Mouse (Mus musculus): ENCODE results near the gene Tbc1d9b. TPM values are rescaled to one million over a fixed set of nuclear protein-coding genes. Genes with fewer than 3 reads are reported as not detected.

Gene Tbc1d9b
- total and polyA plus RNA-seq, 2 experiments from 2014 or later: 32.1 to 62.6 TPM

DNA sequence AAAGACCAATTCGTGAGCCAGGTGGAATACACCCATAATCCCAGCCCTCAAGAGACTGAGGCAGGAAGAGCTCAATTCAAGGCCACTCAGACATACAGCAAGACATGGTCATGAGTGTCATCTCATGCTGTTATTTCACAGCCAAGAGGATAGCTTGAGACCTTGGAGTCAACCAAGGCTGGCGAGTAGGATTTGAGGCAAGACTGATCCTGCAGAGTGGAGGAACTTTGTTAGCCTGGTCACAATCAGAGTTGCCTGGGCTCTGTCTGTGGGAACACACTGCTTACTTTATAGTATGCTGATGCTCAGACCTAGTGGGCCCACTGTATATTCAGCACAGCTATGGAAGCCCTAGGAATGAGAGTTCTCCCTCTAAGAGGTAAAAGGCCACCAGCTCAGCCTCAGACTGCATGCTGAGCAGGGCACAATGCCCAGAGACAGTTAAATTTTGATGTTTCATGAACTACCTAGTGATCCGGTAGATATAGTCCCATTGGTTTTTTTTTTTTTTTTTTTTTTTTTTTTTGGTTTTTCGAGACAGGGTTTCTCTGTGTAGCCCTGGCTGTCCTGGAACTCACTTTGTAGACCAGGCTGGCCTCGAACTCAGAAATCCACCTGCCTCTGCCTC lies 67.1 kb downstream of the Tbc1d9b start:
- no peak for DNase-seq (ENCODE audit: low spot score)
- H3K4me2 ChIP-seq (ENCODE audit: low read depth, low read length): no peak overlapping the region
- 88% methylated on average over 4 of the region's 5 CpGs for WGBS
- no peak for ATAC-seq
- no peak overlapping the region for H3K27ac ChIP-seq
- H3K9ac ChIP-seq (replicated peaks; ENCODE audit: low read length): no peak overlapping the region
- H3K27me3 ChIP-seq (ENCODE audit: insufficient read depth, low read length): no peaks in the 10 kb centered on the region
- peaks cover 53% of the 10 kb centered on the region for H3K36me3 ChIP-seq (ENCODE audit: insufficient read depth, low read length)
- no peak overlapping the region for H3K4me3 ChIP-seq (ENCODE audit: low read length)
- no peaks in the 10 kb centered on the region for H3K9me3 ChIP-seq (ENCODE audit: low read length)
- no peak for TF ChIP-seq CTCF (IDR thresholded peaks at IDR 0.05; ENCODE audit: low read depth)
- H3K4me1 ChIP-seq (ENCODE audit: insufficient read depth, low read length): no peaks in the 10 kb centered on the region

DNA sequence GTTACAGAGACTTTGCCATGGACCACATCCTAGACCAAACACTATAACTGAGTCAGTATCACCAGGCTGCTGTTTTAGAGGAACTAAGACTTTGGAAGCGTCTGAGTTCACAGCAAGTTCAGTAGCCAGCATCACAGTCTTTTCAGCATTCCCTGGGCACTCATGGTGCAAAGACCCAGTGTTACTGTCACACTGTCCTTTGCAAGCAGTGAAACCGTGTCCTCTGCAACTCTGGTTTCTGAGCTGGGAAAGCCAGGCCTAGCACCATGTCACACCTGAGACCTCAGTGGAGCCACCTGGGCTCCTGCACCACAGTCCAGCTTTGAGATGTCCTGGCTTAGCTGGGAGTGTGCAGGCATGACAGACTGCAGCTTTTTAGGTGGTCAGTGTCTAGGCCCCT lies 67.7 kb downstream of the Tbc1d9b start:
- H3K4me2 ChIP-seq (ENCODE audit: low read depth, low read length): no peak overlapping the region
- 93% methylated on average over 2 of the region's 2 CpGs for WGBS
- no peak for TF ChIP-seq CTCF (IDR thresholded peaks at IDR 0.05; ENCODE audit: low read depth)
- no peak overlapping the region for H3K27ac ChIP-seq
- H3K4me3 ChIP-seq (ENCODE audit: low read length): no peak overlapping the region
- no peaks in the 10 kb centered on the region for H3K4me1 ChIP-seq (ENCODE audit: insufficient read depth, low read length)
- ATAC-seq (no peak), DNase-seq (ENCODE audit: low spot score) (no peak)
- H3K9me3 ChIP-seq (ENCODE audit: low read length): no peaks in the 10 kb centered on the region
- peaks cover 54% of the 10 kb centered on the region for H3K36me3 ChIP-seq (ENCODE audit: insufficient read depth, low read length)
- H3K27me3 ChIP-seq (ENCODE audit: insufficient read depth, low read length): no peaks in the 10 kb centered on the region
- H3K9ac ChIP-seq (replicated peaks; ENCODE audit: low read length): no peak overlapping the region

DNA sequence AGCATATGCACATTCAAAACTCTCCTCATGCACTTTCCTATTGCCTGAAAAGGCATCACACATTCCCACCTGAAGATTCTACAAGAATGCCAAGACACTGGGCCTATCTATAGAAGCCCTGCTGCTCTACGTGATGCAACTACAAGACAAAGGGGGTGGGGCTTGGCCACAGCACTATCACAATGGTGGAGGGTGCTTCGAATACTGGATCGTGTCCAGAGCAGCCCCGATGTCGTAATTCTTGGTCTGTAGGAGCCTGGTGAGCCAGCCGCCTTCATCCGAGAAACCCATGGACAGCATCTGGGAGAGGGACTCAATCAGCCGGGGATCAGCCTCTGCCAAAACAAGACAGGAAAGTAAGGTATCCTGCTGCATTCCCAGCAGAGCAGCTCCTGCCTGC lies 69.4 kb downstream of the Tbc1d9b start:
- H3K4me2 ChIP-seq (ENCODE audit: low read depth, low read length): no peak overlapping the region
- WGBS: 74% methylated on average over 8 of the region's 8 CpGs
- ATAC-seq (no peak), DNase-seq (ENCODE audit: low spot score) (no peak)
- no peak overlapping the region for H3K27ac ChIP-seq
- no peak for TF ChIP-seq CTCF (IDR thresholded peaks at IDR 0.05; ENCODE audit: low read depth)
- no peak overlapping the region for H3K4me3 ChIP-seq (ENCODE audit: low read length)
- H3K4me1 ChIP-seq (ENCODE audit: insufficient read depth, low read length): no peaks in the 10 kb centered on the region
- no peak overlapping the region for H3K9ac ChIP-seq (replicated peaks; ENCODE audit: low read length)
- H3K36me3 ChIP-seq (ENCODE audit: insufficient read depth, low read length): peaks cover 64% of the 10 kb centered on the region
- H3K9me3 ChIP-seq (ENCODE audit: low read length): no peaks in the 10 kb centered on the region
- H3K27me3 ChIP-seq (ENCODE audit: insufficient read depth, low read length): no peaks in the 10 kb centered on the region

DNA sequence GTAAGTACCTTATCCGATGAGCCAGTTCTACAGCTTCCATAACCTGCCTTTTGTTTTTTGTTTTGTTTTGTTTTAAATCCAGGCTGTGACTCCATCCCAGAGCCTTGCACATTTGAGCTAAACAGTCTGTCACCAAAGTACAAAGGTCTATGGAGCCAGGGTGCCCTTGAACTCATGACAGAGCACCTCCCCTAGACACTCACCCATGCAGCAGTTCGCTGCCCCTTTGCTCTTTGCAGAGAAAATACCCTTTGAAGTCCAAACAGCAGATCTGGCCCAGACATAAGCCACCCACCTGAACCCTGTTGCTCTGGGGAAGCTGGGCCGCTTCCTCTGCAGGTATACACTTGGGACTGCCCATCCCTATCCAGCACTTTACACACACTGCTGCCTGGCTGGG lies 70.4 kb downstream of the Tbc1d9b start:
- no peak for ATAC-seq
- no peak for TF ChIP-seq CTCF (IDR thresholded peaks at IDR 0.05; ENCODE audit: low read depth)

DNA sequence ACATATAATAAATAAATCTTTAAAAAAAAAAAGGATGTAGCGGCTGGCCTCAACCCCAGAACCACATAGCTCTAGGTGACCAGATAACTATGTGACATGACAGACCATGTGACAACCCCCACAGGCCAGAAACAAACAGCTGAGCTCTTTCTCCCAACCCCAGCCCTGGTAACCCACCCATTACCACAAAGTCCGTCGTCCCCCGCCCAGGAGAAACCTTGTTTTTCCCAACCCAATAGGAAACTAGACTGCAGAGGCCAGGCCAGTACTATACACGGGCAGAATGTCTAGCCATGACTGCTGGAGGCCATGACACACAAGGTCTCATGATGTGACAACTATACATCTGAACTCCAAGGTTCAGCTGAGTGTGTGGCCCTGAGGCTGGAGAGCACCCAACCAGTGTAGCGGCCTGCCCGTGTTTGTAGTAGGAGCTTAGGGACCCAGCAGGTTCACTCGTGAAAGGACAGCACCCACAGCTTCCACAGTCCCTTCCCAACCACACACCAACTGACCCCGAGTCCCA lies 72.2 kb downstream of the Tbc1d9b start:
- H3K9ac ChIP-seq (replicated peaks; ENCODE audit: low read length): no peak overlapping the region
- H3K27me3 ChIP-seq (ENCODE audit: insufficient read depth, low read length): no peaks in the 10 kb centered on the region
- no peak for TF ChIP-seq CTCF (IDR thresholded peaks at IDR 0.05; ENCODE audit: low read depth)
- H3K36me3 ChIP-seq (ENCODE audit: insufficient read depth, low read length): peaks cover 82% of the 10 kb centered on the region
- whole genome bisulfite sequencing: 94% methylated on average over 9 of the region's 9 CpGs
- no peaks in the 10 kb centered on the region for H3K9me3 ChIP-seq (ENCODE audit: low read length)
- ATAC-seq: no peak
- no peak overlapping the region for H3K4me2 ChIP-seq (ENCODE audit: low read depth, low read length)
- no peak overlapping the region for H3K27ac ChIP-seq
- no peaks in the 10 kb centered on the region for H3K4me1 ChIP-seq (ENCODE audit: insufficient read depth, low read length)
- no peak for DNase-seq (ENCODE audit: low spot score)
- no peak overlapping the region for H3K4me3 ChIP-seq (ENCODE audit: low read length)

More for the DNA sequence above, 70.4 kb downstream of the Tbc1d9b start:
- Histone ChIP-seq H3K9ac (replicated peaks; ENCODE audit: low read length) (no peak overlapping the region), H3K9me3 (ENCODE audit: low read length) (no peaks in the 10 kb centered on the region), H3K27ac (no peak overlapping the region), H3K36me3 (ENCODE audit: insufficient read depth, low read length) (peaks cover 74% of the 10 kb centered on the region), H3K27me3 (ENCODE audit: insufficient read depth, low read length) (no peaks in the 10 kb centered on the region), H3K4me1 (ENCODE audit: insufficient read depth, low read length) (no peaks in the 10 kb centered on the region), H3K4me3 (ENCODE audit: low read length) (no peak overlapping the region), H3K4me2 (ENCODE audit: low read depth, low read length) (no peak overlapping the region)
- DNase-seq (ENCODE audit: low spot score): no peak
- 91% methylated on average over 3 of the region's 3 CpGs for WGBS

DNA sequence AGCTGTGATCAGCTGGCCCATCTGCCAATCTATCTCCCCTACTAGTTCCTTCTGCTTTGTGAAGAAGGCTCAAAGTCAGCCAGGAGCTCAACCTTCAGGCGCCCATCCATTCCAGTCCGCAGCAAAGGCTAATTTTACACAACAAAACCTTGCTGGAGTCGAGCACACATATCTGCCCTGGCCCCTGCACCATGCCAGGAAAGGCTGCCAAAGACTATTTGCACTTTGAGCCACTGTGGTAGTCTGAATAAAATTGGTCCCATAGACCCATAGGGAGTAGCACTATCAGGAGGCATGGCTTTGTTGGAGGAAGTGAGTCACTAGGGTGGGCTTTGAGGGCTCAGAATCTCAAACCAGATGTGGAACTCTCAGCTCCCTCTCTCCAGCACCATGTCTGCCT lies 74.2 kb downstream of the Tbc1d9b start:
- Histone ChIP-seq H3K36me3 (ENCODE audit: insufficient read depth, low read length) (peaks cover 66% of the 10 kb centered on the region), H3K9ac (replicated peaks; ENCODE audit: low read length) (no peak overlapping the region), H3K4me1 (ENCODE audit: insufficient read depth, low read length) (0 out of 2 replicates have a peak, but pooled peaks cover 8% of the 10 kb centered on the region), H3K4me3 (ENCODE audit: low read length) (no peak overlapping the region), H3K27me3 (ENCODE audit: insufficient read depth, low read length) (no peaks in the 10 kb centered on the region), H3K4me2 (ENCODE audit: low read depth, low read length) (no peak overlapping the region), H3K9me3 (ENCODE audit: low read length) (no peaks in the 10 kb centered on the region), H3K27ac (no peak overlapping the region)
- no peak for ATAC-seq
- 82% methylated on average over 3 of the region's 3 CpGs for WGBS
- TF ChIP-seq CTCF (IDR thresholded peaks at IDR 0.05; ENCODE audit: low read depth): no peak
- DNase-seq (ENCODE audit: low spot score): no peak

DNA sequence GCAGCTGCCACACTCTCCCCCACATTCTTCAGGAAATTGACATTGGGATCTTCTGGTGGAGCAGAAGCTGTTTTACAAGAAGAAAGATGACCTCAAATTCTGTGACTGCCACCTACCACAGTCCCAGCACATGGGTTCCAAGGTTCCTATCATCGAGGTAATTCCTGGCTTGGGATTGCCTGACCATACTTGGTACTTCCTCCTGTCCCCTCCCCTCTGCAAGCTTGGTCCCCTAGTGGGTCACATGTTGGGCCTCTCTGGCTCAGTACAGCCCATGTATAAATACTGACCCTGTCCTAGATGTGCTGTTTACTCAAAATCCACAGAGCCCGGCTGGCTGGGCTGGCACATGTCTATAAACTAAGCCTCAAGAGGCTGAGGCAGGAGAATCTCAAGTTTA lies 74.8 kb downstream of the Tbc1d9b start:
- TF ChIP-seq CTCF (IDR thresholded peaks at IDR 0.05; ENCODE audit: low read depth): no peak
- no peak for DNase-seq (ENCODE audit: low spot score)
- Histone ChIP-seq H3K4me2 (ENCODE audit: low read depth, low read length) (no peak overlapping the region), H3K4me3 (ENCODE audit: low read length) (no peak overlapping the region), H3K9ac (replicated peaks; ENCODE audit: low read length) (no peak overlapping the region), H3K9me3 (ENCODE audit: low read length) (no peaks in the 10 kb centered on the region), H3K36me3 (ENCODE audit: insufficient read depth, low read length) (peaks cover 60% of the 10 kb centered on the region), H3K27ac (no peak overlapping the region), H3K27me3 (ENCODE audit: insufficient read depth, low read length) (no peaks in the 10 kb centered on the region), H3K4me1 (ENCODE audit: insufficient read depth, low read length) (0 out of 2 replicates have a peak, but pooled peaks cover 8% of the 10 kb centered on the region)
- WGBS: 89% methylated on average over 2 of the region's 2 CpGs
- ATAC-seq: no peak

Measured in hindbrain, postnatal 0 days (tissue).